Mouse (Mus musculus): ENCODE results near the gene Sept9.
A peak's percentile ranks its signal among the peaks of the same experiment; 100 is the strongest.

The Sept9 gene

DNA sequence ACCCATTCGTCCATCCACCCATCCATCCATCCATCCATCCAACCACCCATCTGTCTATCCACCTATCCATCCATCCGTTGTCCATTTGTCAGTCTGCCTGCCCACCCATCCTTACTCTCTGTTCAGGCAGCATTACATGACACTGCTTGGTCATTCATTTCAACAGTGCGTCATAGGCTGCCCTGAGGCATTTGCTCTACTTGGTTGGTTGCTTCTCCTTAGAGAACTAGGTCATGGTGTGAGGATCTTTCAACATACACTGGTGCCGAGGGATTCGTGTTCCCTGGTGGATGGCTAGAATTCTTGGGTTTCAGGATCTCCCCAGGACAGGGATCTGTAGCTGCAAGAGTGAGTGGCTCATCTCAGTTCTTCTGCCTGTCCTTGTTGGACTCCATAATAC is 144.3 kb downstream of the Sept9 start:
- no peak for DNase-seq (ENCODE audit: low read depth, low spot score)

DNA sequence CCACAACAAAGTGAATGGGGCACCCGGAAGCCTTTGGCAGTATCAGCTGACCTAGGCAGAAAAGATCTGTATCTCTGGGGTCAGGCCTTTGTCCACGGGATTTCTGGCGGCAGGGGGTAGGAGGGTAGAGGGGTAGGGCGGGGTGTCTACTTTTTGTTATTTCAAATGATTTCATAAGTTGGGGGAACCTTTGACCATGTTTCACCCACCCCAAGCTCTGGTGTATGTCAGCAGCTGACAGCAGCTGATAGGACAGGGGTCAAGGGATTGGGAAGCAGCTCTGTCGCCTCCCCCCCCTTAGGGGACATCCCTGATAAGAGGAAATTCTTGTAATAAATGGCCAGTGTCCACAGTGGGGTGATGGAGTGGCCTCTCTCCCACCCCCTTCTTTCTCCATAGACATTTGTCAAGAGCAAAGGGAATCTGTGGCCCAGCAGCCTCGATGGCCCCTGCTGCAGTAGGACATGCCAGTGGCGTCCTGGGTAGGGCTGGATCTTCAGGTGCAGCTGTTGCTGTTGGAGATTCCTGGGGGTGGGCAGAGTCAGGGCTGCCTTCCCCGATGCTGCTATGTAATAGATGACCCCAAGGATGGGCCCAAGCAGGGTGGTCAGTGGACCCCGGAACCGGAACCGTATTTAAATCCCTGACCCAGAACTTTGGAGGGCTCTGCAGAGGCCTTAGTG is 145.0 kb downstream of the Sept9 start:
- DNase-seq (ENCODE audit: low read depth, low spot score), result no peak

DNA sequence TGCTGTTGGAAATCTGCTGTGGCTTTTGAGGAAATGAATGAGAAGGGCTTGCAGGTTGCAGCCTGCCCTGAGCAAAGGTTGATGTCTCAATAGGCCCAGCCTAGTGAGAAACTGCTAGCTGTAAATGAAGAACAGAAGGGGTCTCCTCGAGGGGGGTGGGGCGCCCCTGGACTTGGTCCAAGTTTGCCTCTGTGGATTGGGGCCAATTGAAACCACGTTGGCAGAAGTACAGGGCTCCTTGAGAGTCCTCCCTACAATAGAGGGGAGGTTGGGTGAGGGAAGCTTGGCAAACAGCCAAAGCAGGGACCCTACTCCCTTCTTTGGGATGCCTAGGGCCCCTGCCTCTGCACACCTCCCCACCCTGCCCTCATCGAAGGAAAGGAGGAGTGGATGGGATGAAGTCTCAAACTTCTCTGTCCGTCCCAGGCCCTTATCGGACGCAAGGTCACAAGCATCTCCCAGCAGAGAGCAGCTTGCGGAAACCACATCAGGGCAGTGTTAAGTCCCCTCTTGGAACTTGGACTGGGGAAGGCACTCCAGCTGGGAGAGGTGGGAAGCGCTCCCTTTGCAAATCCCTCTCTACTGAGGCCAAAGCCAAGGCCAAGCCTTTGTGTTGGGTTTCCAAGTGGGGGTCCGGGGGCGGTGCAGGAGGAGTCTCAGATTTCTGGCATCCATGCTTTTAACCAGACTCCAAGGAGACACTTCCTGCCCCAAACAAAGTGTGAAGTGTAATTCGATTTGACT is 145.7 kb downstream of the Sept9 start:
- no peak for DNase-seq (ENCODE audit: low read depth, low spot score)

DNA sequence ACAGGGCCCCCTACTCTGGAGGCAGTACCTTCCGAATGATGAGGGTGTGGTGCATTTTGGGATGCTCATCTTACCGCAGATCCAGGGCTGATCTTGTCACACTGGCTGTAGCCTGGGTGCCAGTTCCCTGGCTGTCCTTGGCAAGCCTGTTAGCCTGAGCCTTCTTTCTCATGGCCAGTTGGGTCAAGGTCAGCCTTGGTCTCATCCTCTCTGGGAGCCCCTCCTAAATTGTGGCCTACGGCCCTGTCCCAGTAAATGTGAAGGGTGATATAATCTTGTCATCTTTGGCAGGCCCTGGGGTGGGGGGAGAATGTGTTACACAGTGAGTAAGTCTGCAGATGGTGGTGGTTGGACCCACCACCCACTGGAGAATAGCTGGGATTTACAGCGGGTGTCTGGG is 147.8 kb downstream of the Sept9 start:
- no peak for DNase-seq (ENCODE audit: low read depth, low spot score)

DNA sequence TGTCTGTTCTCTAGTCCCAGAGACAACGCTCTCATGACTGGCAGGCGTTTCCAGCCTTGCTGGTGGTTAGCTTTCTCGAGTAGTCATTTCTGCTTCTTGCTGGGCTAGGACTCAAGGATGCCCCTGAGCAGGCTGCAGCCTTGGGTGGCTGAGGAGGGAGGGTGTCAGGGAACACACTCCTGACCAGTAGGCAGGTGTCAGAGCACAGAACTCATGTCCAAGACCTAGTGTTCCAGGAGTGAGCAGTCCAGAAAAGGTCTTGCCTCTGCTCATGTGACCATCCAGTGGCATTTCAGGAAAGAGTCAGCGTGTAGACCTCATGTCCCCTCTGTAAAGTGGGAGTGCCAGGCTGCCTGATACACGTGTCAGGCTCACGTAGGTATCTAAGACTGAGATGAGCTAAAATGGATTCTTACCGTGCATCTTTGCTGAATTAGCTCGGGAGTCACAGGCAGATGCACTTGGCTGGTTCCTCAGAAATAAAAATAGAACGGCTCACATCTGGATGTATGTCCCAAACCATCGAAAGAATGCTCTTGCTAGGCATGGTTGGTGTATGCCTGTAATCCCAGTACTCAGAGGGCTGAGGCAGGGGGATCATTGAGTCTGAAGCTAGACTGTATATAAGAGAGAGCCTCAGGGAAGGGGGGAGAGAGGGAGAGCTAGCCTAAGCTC is 149.1 kb downstream of the Sept9 start:
- peak; percentile 83 for DNase-seq (ENCODE audit: low read depth, low spot score)

DNA sequence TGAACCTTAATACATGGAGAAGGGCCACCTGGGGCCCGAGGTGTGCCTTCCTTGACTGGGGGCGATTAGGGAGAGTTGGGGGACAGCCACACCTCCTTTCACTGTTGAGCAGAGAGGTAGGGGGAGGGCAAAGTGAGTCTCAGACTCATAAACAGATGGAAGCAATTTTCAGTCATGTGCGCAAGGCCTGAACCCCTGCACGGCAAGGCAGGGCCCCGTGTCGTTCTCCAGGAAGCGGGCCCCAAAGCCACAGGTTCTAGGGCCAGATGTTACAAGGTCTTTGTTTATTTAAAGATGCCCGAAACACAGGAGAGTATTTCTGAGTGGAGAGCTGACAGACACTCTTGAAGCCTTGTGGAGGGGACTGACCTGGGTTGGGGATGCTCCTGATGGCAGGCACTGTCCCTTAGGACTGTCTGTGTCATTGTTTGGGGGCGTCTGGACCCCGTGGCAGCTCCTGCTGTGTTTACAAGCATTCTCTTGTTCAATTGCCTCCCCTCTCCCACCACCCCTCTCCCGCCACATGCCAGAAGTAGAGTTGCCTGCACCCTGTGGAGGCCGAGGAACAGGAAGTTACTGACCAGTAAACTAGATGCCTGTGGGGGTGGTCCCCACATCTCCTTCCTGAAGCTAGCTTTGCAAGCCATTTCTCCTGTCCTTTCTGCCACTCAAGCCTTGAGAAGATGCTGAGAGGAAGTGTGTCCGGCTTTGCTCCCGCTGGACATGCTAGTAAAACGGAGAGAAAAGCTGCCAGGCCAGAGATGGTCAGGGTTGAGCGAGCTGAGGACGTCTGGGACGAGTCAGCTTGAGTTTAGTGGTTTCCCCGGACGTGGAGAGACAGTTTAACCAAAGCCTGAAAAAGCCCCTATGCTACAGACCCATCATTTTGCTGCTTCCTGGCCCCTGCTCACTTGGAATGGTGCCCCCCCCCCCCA is 150.2 kb downstream of the Sept9 start:
- peak; percentile 93 for DNase-seq (ENCODE audit: low read depth, low spot score)

DNA sequence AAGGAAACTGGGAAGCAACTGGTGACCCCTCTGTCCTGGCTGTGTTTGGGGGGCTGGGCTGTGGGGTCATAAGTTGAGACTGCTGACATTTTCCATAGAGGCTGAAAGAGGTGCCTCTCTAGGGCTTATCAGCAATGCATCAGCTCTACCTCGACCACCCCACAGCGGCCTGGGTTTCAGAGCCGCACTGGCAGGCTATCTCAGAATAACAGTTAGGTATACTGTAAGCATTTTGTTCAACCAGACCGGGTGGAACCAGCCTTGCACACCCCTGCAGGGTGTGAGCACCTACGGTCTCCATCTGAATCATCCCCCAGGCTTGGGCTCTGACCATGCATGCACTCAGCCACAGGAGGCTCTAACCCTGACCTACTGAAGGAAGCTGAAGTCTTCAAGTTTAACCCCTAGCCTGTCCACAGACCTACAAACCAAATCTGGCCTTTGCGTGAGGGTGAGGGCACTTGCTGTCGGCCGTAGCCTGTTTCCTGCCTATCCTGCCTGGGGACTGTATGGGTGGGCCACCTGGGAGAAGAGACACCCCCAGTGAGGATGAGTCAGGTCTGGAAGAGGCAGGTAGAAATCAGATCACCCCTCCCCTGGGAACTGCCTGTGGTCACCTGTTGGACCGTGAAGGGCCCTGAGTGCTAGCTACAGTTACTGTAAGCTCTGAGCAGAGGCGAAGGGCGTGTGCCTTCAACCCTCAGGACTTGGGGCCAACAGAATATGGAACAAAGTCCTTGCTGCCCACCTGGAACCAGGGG is 151.2 kb downstream of the Sept9 start:
- DNase-seq (ENCODE audit: low read depth, low spot score), result peak; percentile 61

DNA sequence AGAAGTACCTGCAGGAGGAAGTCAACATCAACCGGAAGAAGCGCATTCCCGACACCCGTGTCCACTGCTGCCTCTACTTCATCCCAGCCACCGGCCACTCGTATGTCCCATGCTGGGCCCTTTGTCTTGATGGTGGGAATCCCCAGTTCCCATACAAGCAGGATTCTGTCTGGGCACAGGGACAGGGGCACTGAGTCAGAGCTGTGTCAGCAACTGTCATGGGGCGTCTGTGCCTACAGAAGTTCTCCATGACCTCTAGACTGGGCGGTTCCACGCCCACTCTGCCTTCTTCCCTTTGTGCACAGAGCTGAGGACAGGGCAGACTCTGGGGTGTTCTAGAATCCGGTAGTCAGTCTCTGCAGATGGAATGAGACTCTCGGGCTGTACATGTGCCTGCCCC is 153.7 kb downstream of the Sept9 start:
- DNase-seq (ENCODE audit: low read depth, low spot score), result no peak

DNA sequence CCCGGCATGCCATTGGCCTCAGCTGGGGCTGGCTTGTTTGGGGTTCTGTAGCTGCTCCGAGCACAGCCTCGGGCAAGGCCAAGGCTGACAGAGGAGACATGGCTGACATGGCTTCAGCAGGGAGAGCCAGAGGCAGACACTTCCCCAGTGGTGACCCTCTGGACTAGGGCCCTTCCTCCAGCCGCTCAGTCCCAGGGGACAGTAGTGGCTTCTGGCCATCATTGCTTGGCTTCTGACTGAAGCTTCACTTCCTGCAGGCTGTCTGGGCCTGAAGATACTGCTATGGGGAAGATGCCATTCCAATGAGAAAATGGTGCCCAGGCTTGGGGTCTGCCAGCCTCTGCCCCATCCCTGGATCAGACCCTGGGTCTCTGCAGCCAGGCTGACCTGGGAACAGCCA is 154.6 kb downstream of the Sept9 start:
- no peak for DNase-seq (ENCODE audit: low read depth, low spot score)

DNA sequence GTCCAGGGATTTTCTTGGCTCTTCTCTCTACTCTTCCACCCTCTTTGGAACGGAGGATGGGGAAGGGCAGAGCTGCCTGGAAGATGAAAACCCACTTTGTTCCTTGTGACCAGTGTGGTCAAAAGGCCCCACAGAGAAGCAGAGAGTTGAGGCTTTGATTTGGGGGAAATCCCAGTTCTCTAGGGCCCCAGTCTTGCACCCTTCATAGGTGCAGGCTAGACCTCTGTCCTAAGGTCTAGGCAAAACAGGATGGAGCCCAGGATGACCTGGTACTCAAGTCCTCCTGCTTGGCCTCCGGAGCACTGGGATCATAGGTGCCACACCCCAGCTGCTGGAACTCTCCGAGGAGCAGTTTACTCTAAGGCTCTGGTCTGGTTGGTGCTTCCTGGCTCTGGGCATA is 157.5 kb downstream of the Sept9 start:
- DNase-seq (ENCODE audit: low read depth, low spot score), result no peak

DNA sequence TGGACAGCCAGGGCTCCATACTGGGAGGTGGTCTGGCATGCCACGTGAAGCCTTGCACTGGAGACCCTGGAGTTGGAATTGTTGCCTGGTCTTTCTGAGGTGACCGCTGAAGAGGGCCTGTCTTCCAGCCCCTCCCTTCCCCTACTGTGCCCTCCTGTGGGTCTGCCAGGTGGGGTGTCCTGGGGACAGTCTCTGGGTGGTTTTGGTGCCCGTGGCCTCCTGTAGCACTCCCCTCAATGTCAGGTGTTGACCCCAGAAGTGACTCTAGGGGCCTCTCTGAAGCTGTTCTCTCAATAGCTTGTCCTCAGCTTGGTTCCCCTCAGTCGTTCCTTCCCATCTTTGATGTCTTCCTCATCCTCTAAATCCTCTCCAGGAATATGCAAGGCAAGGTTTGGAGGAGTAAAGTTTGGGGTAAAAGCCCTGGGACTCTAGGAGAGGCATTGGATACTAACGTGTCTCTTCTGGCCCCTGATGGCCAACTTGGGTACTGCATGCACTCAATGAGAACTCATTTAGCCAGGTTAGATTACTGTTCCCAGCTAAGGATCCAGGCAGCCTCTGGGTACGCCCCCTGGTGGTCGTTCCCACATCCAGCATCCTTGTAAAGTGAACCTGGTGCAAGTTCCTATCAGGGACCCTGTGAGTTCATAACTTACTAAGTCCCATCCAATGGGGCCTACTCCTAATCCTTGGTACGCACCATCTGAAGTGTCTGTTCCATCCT is 158.6 kb downstream of the Sept9 start:
- peak; percentile 91 for DNase-seq (ENCODE audit: low read depth, low spot score)

DNA sequence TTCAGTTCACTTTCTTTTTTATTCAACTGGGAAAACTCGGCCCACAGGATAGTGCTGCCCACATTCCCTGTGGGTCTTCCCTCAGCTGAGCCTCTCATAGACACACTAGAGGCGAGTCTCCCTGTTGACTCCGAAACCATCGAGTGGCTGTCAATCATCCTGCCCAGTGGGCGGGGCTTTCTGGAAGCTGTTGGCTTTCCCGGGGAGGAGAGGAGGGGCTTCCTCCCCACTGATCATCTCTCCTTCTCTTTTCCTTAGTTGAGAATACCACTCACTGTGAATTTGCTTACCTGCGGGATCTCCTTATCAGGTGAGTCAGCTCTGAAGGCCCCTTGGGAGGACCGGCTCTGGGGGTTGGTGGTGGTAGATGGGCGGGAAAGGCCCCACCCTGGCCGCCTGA is 159.7 kb downstream of the Sept9 start:
- no peak for DNase-seq (ENCODE audit: low read depth, low spot score)

DNA sequence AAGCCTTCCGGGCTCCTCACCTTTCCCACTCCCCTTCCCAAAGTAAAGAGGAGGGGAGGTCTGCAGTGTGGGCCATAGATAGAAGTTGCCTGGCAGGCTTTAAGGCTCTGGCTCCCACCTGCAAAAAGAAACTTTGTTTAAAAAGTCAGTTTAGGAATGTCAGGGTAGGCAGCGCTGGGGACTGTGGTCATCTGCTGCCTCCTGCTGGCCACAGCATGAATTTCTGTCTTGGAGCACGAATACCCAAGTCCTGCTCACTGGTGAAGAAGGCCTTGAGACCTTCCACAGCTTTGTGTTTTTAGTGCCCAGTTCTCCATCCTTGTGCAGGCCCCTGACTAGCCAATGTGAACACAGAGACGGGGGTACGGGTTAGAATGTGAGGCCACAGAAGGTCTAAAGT is 160.4 kb downstream of the Sept9 start:
- DNase-seq (ENCODE audit: low read depth, low spot score), result peak; percentile 66

DNA sequence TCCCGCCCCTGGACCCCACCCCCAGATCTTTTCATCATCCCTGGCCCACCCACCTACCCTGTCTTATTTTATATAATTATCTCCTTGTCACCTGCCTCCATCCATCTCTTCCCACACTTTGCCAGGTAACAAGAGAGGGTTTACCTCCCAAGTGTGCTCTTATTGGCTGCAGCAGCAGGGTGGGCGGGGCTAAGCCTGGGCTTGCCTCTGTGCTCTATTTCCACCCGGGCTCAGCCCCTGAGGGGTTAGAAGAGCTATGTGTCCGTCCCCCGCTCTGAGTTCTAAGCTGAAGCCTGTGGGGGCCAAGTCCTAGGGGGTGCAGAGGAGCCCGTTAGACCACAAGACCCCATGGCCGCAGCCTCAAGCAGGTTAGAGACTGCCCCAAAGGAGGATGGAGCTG is 161.1 kb downstream of the Sept9 start:
- DNase-seq (ENCODE audit: low read depth, low spot score), result no peak

DNA sequence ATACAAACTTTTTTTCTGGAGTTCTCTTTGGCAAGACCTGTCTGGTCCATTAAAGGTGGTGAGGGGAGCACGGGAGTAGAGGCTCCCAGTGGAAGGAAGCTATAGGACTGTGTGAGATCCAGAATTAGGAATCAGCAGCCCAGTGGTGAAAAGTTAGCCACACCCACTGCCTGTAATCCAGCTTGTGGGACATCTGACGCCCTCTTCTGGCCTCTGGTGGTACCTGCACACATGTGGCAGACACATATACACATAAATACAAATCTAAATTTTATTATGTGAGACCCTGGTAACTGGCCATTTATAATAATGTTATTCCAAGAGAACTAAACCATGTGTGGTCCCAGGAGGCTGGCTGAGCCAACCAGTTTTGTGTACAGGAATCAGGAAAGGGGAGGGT is 162.8 kb downstream of the Sept9 start:
- DNase-seq (ENCODE audit: low read depth, low spot score), result no peak

DNA sequence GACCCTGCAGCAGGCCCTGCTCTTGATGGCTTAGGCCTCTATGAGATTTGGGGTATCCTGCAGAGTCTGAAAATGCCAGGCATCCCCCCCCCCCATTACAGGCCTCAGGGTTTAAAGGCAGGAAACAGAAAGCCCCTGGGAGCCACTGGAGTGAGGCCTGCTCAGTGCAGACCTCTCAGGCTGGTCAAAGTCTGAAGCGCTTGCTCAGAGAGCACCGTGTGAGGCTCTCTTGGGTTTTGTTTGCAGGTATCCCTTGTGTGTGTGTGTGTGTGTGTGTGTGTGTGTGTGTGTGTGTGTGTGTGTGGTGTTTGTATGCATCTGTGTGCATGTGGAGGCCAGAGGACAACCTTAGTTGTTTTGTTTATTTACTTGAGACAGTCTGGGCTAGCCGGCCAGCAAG is 164.5 kb downstream of the Sept9 start:
- DNase-seq (ENCODE audit: low read depth, low spot score), result no peak

DNA sequence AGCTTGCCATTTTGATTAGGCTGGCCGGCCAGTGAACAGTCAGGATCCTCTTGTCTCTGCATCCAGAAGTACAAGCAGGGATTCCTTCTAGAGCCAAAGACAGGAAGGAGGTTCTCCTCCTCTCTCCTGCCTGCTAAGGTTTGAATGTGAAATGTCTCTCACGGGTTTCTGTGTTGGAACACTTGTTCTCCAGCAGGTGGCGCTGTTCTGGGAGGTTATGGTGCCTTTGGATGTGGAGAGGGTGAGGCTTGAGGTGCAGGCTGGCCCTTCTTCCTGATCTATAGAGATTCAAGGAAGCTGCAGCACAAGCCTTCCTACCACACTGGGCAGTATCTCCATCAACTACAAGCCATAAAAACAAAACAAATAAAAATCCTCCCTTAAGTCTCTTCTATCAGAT is 167.0 kb downstream of the Sept9 start:
- peak; percentile 63 for DNase-seq (ENCODE audit: low read depth, low spot score)

DNA sequence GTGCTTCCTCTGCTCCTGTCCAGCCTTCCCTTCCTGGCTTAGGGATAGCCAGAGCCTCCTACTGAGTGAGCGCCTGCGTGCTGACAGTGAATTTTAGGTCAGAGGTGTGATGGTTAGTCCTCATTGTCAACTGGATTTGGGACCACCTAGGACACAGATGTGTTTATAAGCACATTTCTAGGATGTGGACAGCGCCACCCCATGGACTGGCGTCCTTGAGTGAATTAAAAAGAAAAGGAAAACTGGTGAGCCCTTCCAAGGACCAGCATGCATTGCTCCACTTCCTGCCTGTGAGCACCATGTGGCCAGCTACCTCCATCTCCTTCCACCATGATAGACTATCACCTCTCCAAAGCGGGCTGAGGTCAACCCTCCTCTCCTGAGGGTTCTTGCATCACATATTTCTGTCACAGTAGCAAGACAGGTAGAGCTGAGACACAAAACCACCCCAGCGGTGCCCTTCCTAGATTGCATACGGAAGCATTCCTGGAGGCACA is 167.4 kb downstream of the Sept9 start:
- no peak for DNase-seq (ENCODE audit: low read depth, low spot score)

DNA sequence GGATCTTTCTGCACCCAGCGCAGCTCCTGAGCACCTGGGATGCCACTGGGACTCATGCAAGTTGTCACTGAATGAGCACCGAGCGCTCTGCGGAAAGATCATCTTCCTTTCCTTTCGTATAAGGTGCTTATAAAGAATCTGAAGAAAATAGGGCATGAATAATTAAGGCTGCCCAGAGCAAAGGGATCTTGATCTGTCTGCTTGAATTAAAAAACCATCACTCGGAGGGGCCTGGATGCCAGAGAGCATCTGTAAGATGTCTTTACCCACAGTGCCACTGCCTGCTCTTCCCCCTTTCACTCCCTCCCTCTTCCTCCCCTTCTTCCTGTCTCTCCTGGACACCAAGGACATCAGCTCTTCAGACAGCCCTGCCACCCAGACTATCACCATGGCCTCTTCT is 168.5 kb downstream of the Sept9 start:
- no peak for DNase-seq (ENCODE audit: low read depth, low spot score)

DNA sequence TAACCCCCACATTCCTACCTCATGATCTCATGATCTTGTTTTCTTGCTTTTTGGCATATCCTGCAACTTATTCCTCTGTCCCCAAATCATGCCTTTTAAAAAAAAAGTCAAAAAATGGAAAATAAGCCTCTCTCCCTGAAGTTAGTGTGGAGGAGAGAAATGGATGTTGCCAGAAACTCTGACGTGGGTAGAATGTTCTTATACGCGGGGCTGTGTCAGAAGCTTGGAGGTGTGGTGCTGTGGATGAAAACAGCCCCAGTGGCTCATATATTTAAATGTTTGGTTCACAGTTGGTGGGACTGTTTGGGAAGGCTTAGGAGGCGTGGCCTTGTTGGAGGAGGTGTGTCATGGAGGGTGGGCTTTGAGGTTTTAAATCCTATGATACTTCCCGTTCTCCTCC is 169.9 kb downstream of the Sept9 start:
- no peak for DNase-seq (ENCODE audit: low read depth, low spot score)

All from A20 (cell line).